Mouse (Mus musculus): ENCODE measurements around the gene Utf1.

Utf1 gene

DNA sequence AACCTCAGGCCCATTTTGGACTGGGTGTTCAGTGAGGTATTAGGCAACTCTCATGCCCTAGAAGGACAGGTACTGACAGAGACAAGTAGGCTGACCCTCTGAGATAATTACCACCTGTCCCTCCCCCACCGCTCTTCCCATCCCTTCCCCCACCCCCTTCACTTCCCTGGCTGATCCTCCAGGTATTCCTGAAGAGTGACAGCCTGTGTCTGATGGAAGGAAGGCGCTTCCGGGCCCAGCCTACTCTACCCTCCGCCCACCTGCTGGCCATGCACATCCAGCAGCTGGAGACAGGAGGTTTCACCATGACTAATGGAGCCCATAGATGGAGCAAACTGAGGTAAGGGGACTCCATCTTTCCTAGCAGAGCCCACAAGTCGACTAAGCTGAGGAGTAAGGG, 5.8 kb upstream of the Utf1 start:
- DNase-seq (ENCODE audit: low read depth, low spot score): peak; percentile 20

DNA sequence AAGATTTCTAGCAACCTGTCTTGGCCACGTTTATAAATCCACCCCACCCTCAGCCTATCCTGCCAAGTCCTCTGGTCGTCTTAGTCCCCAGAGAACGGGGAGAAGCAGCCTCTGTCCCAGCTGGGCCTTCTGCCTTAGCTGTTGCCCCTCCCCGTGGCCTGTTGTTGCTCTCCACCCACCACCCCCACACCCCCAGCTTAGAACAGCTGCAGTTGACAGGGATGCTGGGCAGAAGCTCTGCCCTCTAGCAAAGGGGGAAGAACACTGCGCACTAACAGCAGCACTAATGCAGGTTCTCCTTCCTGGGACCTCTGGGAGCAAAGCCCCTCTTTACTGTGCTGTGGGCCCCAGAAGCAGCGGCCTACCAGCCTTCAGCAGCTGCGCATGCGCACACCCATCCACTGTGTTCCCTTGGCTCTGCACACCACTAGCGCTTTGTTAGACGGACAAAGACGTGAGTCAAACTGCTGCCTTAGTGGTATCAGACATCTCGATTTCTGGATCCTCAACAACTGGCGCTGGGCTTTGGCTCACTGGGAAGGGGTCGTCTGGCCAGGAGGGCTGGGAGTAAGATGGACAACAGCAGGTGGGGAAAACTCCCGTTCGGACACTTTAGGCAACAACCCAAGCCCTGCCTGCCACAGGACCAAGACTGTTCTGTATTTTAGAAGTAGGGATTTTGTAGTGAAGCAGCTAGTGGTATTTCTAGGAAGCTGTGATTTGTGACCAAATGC, 2.9 kb upstream of the Utf1 start:
- peak; percentile 84 for DNase-seq (ENCODE audit: low read depth, low spot score)

DNA sequence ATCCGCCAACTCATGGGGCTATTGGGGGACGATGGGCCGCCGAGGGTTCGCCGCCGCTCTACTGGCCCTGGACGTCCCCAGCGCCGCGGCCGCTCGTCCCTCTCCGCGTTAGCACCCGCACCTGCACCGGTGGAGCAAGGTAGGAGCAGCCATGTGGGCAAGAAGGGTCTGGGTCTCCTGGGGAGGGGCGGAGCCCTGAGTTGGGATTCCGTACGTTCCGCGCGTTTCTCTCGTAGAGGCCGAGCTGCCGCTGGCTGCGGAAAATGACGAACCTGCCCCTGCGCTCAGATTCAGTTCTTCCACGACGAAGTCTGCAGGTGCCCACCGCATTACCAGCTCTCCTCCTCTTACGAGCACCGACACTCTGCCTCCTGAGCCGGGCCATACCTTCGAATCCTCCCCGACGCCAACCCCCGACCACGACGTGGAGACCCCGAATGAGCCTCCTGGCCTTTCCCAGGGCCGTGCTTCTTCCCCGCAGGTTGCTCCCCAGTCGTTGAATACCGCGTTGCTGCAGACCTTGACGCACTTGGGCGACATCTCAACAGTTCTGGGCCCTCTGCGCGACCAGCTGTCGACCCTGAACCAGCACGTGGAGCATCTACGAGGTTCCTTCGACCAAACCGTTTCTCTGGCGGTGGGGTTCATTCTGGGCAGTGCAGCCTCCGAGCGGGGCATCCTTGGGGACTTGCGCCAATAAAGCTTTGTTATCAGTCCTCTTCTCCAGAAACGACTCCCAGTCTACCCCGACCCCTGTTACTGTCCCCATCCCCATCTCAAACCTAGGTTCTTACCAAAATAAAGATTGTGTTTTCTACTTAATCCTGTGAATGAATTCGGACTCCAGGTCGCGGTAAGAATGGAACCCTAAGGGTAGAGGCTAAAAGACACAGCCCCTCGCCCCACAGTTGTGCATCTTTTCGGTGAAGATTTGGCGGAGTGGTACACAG, 977 bp downstream of the Utf1 start:
- peak; percentile 82 for DNase-seq (ENCODE audit: low read depth, low spot score)

DNA sequence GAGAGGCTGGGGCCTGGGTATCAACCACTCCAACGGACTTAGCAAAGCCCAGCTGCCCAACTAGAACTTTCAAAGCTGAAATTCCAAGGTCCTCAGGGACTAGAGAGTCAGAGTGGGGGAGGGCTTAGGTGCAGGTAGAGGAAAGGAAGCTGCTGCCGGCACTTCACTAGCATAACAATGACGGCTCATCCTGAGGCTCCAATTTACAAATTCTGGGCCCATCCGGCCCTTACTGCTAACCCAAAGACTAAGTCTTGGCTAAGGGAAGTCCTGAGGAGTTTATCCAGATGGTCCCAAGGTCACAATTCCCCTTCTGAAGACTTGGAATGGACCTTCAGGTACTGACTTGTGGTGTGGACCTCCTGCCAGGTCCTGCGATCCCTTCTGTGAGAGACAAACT, 1.9 kb downstream of the Utf1 start:
- DNase-seq (ENCODE audit: low read depth, low spot score): peak; percentile 92

DNA sequence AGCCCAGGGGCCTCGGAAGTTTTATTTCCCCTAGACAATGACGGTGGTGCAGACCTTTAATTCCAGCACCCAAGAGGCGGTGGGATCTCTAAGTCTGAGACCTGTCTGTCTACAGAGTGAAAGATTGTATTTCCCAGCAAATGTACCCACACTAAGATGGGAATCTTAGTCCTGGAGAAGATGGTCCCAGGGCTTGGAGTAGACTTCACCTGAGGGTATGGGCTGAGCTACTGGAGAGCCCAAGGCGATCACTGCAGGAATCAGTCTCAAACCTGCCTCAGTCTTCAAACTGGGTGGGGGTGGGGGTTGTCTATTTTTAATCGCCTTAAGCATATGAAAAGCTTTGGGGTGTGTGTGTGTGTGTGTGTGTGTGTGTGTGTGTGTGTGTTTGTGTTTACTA, 2.4 kb downstream of the Utf1 start:
- peak; percentile 57 for DNase-seq (ENCODE audit: low read depth, low spot score)

DNA sequence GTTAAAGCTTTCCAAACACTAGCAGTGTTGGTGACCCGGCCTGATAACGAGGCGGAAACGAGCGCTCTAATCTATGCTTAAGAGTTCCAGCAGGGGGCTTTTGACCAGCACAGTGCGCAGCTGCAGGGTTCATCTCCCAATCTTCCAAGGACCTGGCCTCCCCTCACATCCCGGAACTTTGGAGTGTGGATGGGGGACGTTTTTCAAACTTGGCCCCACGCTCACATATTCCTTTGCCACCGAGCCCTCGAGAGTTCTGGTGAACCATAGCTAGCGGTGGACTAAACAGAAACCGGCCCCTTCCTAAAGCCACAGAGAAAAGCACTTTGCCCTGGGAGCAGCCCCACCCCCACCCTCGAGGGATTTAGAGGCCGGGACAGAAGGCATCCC, 6.3 kb downstream of the Utf1 start:
- DNase-seq (ENCODE audit: low read depth, low spot score): peak; percentile 88

DNA sequence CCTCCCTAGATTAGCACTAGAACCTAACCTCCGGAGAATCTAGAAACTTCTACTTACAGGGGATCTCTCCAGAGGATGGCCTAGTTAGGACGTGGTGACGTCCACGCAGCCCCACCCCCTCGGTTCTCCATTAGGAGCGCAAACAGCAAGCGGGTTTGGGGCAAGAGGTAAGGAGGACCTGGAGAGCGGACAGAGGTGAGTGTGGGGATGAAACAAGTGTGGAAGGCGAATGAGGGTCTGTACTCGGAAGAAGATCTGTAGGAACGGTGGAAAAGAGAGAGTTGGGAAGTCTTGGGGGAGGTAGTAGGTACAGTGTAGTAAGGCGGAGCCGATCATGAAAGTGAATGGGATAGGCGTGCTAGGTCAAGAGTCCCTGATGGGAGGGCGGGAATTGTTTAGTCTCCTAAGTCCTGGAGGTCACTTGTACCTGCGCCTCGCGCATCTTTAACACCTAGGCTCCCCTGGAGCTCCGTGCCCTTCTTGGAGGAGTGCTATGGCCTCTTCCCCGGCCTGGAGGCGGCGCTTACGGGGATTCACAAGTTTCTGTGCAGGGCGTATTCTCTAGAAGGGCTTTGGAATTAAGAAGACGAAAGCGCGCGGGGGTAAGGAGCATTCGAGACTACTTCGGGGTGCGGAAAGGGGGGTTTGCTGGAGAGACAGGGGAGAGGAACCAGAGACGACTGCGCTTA, 6.8 kb downstream of the Utf1 start:
- DNase-seq (ENCODE audit: low read depth, low spot score): peak; percentile 89

DNA sequence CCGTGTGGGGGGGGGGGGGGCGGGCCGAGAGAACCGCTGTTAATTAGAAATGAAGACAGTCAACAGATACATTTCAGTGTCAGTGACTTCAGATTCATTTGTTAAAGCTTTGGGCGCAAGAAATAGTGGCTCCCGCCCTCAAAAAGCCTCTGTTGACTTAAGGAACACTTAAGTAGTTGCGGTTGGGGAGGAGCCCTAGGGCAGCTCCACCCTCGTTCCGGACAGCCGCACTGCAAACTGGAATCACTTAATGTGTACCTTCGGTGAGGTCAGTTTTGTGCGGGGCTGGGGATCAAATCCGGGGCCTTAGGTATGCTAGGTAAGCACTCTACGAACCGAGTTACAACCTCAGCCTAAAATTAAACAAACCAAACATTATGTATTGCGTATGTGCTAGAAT, 7.5 kb downstream of the Utf1 start:
- peak; percentile 77 for DNase-seq (ENCODE audit: low read depth, low spot score)

DNA sequence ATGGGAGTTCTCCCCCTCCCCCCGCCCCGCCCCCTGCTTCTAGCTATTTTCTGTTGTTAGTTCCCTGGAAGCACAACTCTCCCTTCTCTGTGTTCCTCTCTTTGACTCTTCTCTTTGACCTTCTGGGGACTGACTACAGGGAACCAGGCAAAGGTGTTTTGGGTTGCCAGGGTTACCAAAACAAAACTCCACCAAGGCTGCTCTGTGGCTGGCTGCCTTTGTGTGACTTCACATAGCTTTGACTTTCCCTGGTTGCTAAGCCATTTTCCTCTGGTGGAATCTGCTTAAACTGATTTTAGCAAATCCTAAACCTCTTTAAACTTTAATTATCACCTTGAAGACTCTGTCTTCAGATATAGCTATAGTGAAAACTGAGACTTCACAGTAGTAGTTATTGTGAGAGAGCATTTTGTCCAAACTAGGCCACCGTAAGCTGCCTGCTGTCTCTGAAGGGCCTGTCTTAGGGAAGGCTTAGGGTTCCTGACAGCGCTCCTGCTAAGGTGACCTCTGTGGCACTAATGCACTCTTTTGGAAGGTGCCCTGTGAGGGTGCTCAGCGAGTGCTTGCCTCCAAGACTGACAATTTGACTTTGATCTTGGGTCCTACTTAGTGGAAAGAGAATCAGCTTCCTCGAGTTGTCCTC, 8.5 kb downstream of the Utf1 start:
- DNase-seq (ENCODE audit: low read depth, low spot score): peak; percentile 74

DNA sequence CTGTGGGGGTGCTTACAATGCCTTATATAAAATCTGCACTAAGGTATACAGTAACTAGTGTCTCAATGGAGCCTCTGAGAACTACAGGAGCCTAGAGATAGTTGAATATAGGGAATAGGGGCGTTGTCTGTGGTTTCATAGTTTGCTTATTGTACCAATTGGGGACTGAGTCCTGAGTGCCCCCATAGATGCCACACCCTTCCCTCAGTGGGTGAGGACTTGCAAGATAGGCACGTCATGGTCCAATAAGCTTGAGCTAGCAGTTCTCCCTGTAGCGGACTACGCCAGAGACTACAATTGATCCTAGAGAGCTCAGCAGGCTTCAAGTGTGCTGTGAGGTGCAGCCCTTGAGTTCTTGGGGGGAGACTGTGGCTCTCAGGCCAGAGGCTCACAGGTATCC, 11.9 kb downstream of the Utf1 start:
- no peak for DNase-seq (ENCODE audit: low read depth, low spot score)

DNA sequence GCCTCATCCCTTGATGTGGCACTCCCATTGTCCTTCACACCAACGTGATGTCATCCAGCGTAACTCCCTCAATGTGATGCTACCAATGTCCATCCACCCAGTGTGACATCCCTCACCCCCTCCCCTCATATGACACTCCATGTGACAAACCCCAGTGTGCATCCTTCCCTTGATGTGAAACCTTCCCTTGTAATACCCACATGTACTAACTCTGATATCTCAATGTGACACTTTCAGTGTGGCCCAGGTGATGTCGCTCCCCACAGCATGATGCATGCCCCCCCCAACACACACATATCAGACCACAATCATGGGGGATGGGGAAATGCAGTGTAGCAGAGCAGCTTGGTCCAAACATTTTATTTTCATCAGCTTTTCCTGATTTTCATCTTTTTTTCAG, 13.1 kb downstream of the Utf1 start:
- DNase-seq (ENCODE audit: low read depth, low spot score): no peak

DNA sequence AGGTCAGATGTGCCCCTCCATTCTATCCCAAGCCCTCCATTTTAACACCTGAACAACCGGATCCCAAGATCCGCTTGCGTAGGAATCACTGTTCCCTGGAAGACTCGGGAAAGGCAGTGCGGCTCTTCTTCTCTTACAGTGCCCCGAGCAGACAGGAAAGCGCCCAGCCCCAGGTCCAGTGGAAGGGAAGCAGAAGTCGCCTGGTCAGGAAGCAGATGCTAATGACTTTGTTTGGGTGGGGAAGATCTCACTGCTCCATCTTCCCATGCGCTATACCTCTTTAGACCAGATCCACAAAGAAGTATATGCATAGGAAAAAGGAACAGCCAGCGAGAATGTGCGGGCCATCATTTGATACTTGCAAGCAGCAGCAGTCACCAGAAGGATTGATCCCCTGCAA, 13.8 kb downstream of the Utf1 start:
- no peak for DNase-seq (ENCODE audit: low read depth, low spot score)

DNA sequence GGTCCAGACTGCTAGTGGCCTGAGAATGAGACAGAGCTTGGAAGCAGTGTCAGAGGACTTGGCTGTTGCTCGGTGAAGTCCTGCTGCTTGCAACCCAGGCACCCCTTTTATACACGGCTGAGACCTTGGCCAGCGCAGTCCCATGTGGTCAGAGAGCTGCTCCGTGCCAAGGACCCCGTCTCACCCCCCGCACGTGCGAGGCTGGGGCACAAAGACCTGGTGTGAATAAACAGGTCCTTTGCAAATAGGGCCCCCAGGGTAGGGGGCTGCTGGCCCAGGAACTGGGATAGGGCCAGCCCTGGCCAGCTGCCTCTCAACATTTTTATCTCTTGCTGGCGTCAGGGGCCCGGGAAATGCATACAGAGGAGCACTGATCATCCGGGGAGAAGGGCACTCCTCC, 14.4 kb downstream of the Utf1 start:
- no peak for DNase-seq (ENCODE audit: low read depth, low spot score)

DNA sequence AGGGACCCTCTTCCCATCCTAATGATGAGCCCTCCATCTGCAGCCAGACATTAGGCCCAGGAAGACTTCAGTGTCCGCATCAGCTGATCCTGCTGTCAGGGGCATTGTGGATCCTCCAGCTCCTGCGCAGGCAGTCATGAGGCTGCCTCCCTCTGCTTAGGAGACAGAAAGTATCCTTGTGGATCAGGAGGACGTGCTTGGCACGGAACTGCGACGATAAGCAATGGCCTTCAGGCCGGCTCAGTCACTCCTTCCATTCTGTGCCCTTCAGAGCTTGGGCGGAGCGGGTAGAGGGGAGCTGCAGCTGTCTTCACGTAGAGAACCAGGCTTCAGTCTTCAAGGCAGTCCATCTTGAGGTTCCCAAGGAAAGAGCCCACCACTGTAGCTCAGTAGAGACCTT, 17.6 kb downstream of the Utf1 start:
- no peak for DNase-seq (ENCODE audit: low read depth, low spot score)

DNA sequence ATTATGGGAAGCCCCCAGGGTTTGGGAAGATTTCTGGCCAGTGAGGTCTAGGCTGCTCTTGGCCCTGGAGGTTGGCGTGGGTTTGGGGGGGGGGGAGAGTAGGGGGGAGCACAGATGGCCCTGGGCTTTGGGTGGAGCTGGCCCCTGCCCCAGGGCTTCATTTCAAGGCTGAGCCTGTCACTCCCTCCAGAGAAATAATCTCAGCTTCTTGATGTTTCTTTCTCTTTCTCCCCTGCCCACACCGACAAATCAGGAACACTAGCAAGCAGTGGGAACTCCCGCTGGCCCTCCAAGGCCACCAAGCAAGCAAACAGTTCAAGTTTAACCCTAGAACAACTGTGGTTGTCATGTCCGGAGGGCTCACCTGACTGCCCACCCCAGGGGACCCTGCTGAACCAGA, 20.2 kb downstream of the Utf1 start:
- DNase-seq (ENCODE audit: low read depth, low spot score): no peak

DNA sequence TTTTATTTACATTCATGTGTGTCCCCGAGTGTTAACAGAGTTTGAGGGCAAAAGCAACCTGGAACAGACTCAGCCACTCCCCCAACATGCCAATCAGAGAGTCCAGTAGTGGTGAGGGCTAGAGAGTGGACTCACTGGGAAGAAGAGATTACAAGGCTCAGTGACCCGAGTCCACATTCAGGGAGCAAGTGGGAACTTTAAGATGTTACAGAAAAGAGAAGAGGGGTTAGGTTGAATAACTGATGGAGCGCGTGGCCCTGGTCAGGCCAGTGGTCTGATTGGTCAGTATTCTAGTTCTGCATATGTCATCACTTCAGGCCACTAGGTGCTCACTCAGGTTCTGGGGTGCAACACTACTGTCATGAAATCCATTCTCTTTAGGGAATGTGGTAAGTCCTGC, 23.6 kb downstream of the Utf1 start:
- DNase-seq (ENCODE audit: low read depth, low spot score): no peak

DNA sequence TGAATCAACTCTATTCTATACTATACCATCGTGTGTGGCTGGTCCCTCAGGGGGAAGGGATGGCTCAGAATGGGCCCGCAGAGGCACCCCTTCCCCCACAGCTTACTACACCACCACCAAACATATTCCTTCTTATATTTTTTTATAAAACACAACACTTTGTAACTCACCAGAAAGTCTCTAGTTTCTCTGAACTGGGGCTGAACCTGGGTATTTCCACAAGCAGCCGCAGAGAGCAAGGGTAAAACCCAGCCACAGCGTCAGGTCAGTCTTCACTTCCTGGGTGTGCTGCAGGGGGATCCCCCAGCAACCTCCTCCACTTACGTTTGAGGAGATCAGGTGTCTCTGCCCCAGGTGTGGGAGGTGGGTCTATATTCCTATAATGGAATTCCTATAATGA, 24.8 kb downstream of the Utf1 start:
- no peak for DNase-seq (ENCODE audit: low read depth, low spot score)

DNA sequence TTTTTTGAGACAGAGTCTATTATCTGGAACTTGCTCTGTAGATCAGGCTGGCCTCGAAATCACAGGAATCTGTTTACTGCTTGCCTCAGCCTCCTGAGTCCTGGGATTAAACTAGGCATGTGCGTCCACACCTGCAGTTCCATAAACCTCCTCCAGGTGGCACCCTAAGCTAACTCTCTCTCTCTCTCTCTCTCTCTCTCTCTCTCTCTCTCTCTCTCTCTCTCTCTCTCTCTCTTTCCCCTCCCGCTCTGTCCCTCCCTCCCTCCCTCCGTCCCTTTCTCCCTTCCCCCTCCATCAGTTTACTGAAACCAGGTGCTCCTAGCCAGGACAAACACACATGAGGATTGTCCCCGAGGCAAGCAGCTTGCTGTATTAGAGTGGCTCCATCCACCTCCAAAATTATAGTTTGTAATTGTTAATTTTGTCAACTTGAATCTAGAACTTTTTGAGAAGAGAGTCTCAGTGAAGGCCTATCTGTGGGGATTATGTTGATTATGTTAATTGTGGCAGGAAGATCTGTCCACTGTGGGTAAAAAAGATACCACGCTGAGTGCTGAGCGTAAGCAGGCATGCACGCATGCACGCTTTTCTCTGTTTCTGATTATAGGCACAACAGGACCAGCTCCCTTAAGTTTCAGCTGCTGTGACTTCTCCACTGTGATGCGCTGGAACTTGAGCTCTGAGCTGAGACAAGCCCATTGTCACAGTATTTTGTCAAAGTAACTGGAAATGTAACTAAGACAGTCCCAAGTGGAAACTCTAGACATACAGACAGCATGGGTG, 25.9 kb downstream of the Utf1 start:
- peak; percentile 85 for DNase-seq (ENCODE audit: low read depth, low spot score)

DNA sequence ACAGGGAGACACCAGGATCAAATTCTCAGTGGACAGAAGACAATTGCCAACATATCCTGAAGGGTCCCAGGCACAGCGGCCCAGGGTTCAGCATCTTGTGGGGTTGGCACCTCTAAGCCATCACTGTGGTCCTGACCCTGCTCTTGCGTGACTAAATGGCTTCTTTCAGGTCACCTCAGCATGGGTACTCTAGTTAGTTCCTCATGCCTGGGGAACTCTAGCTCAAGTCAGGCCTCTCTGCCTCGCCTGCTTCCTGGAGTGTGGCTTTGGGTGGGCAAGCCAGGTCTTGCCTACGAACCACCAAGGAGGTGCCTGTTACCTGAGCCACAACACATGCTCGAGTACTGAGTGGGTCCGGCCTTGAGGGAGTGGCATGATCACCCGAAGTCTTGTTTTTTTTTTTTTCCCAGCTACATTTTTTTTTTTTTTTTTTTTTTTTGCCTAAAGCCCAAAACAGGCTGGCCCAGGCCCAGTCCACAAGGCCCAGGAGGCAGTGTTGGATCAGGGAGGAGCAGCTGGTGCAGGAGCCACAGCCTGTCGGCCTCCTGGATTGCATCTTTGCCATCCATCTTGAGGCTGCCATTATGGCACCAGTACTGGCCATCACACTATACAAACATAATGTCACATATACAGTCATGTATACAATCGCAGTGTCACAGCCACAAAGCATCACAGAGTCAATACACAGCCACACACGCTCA, 26.8 kb downstream of the Utf1 start:
- no peak for DNase-seq (ENCODE audit: low read depth, low spot score)

DNA sequence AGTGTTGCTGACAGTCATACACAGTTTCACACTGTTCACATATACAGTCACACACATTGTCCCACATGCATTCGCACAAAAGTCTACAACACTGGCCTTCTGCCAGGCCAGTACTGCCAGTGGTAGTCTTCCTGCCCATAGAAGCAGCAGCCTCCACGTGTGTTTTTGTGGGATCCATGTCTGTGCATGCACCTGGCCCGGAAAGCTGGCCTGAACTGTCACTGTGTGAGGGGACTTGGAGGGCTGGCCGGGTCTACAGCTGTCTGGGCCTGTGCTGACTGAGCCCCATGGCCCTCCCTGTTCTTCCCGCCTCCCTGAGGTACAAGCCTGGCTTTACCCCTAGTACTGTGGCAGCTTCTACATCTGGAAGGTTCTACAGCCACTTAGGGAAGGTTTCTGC, 27.4 kb downstream of the Utf1 start:
- no peak for DNase-seq (ENCODE audit: low read depth, low spot score)

DNA sequence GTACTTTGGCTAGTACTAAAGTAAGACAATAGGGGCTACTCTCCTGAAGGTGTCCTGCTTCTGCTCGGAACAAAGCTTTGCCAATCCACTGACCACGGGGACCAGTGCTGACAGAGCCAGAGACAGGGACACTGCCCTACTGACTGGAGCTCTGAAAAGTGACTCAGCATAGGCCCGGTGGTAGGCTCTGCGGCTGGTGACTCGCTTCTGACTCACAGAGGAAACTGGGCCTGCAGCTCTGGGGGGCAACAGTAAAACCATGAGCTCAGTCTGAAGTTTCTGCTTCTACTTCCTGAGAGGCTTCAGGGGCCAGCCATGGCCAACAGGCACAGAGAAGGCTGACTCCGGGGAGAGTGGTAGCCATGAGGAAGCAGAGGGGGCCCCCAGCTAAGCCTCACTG, 27.8 kb downstream of the Utf1 start:
- no peak for DNase-seq (ENCODE audit: low read depth, low spot score)

Data from ZHBTc4 (cell line).